Mouse (Mus musculus) limb, embryonic 14.5 days (tissue): ENCODE results near the gene Tmem98. TPM values are rescaled to one million over a fixed set of nuclear protein-coding genes. Genes with fewer than 3 reads are reported as not detected.

Source experiments
- ATAC-seq: fragments of 200-750 bp; cut with Nextera tagmentation; 2 replicates; pipeline ENCODE4 v1.8.0; 2017; ENCODE audit warnings: low read depth, moderate number of reproducible peaks, moderate TSS enrichment; ENCODE audit not compliant: low FRiP score
- DNase-seq: peaks from one replicate; pipeline ENCODE4 v3.0.0-alpha.2; 2015; ENCODE audit warnings: low spot score
- H3K27ac ChIP-seq: fragments of 300-500 bp; sonication (generic); replicated peaks from 2 replicates; pipeline ENCODE4 v1.5.1; 2014; ENCODE audit warnings: low read depth, mild to moderate bottlenecking, low read length, moderate library complexity, mixed read lengths
- H3K27me3 ChIP-seq: fragments of 300-500 bp; sonication (generic); 2 replicates; pipeline ENCODE4 v1.6.1; 2014; ENCODE audit warnings: low read length, mixed read lengths; ENCODE audit not compliant: control insufficient read depth, insufficient read depth
- H3K36me3 ChIP-seq: fragments of 300-500 bp; sonication (generic); 2 replicates; pipeline ENCODE4 v1.6.1; 2014; ENCODE audit warnings: mild to moderate bottlenecking, low read length, moderate library complexity, mixed read lengths; ENCODE audit not compliant: control insufficient read depth, insufficient read depth
- H3K4me1 ChIP-seq: fragments of 300-500 bp; sonication (generic); 2 replicates; pipeline ENCODE4 v1.6.1; 2014; ENCODE audit warnings: antibody characterized with exemption, low read length, mixed read lengths; ENCODE audit not compliant: control insufficient read depth, insufficient read depth
- H3K4me2 ChIP-seq: fragments of 300-500 bp; sonication (generic); replicated peaks from 2 replicates; pipeline ENCODE4 v1.6.1; 2014; ENCODE audit warnings: low read depth, mild to moderate bottlenecking, low read length, moderate library complexity; ENCODE audit not compliant: severe bottlenecking
- H3K4me3 ChIP-seq: fragments of 300-500 bp; sonication (generic); replicated peaks from 2 replicates; pipeline ENCODE4 v1.5.1; 2014; ENCODE audit warnings: low read length
- H3K9ac ChIP-seq: fragments of 300-500 bp; sonication (generic); 2 replicates; pipeline ENCODE4 v1.6.1; 2014; ENCODE audit warnings: mild to moderate bottlenecking, low read depth, low read length, moderate library complexity; ENCODE audit not compliant: severe bottlenecking
- H3K9me3 ChIP-seq: fragments of 300-500 bp; sonication (generic); 2 replicates; pipeline ENCODE4 v1.6.1; 2016; ENCODE audit warnings: low read length; ENCODE audit not compliant: control insufficient read depth
- POLR2A ChIP-seq: fragments of 200-500 bp; IDR thresholded peaks from 2 replicates; pipeline ENCODE4 v1.8.0; 2012; ENCODE audit warnings: inconsistent platforms, mild to moderate bottlenecking, moderate library complexity, borderline replicate concordance; ENCODE audit not compliant: insufficient read depth, insufficient read length; ENCODE audit errors: extremely low read depth
- WGBS: fragments of 180-500 bp; shearing (Covaris S2); extraction: QIAGEN DNeasy Blood & Tissue Kit; methylation state at CpG from one replicate; pipeline ENCODE4 v1.1.7; 2014; 5-methylcytosine and 5-hydroxymethylcytosine counted together
- polyA plus RNA-seq, 2 experiments: library from polyadenylated mRNA; depleted of rRNA in 1 of 2; stranded (reverse) in 1 of 2; unstranded in 1 of 2; fragments of >200 nt; fragmentation: Nextera tagmentation in 1 of 2; extraction: Ambion mirVana in 1 of 2; gene quantifications; 2 replicates each; pipeline versions ENCODE4 v1.2.1 to v1.2.3; 2012 to 2014

Gene Tmem98
- polyA plus RNA-seq, 2 experiments: 59.2 to 68.4 TPM

DNA sequence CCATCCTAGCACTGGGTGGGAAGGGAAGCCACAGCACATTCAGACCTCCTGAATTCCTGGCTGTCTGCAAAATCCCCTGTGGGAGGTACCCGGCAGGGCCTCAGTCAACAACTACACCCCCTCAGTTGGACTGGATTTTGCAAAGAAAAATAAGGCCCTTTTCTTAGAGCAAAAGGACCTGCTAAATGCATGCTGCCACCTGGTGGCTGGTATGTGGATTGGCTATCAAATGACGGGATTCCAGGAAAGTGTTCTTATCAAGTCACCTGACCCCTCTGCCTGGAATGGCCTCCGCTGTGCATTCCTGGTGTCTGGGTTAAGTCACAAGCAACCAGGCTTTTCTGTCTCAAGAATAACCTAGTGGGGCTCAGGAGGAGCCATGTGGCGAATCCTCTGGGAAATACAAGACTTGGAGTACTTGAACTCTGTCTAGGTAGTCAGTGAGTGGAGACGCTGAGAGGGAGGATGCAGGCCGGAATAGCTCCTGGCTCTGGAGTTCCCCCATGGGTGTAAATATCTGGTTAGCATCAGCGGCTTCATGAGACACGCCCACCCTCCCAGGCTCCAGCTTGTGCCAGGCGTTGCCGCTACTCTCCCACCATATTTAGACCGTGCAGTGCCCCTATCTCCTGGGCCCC lies 8.2 kb downstream of the Tmem98 start:
- Histone ChIP-seq H3K9ac (no peak overlapping the region), H3K27ac (no peak overlapping the region), H3K4me3 (no peak overlapping the region), H3K36me3 (peaks cover 55% of the 10 kb centered on the region), H3K27me3 (no peaks in the 10 kb centered on the region), H3K4me2 (no peak overlapping the region), H3K4me1 (peaks cover 6% of the 10 kb centered on the region; the same call in 1 of the 2 replicates), H3K9me3 (no peaks in the 10 kb centered on the region)
- DNase-seq (peak; percentile 85), ATAC-seq (peak; percentile 62)
- 45% methylated on average over 11 of the region's 11 CpGs for WGBS
- no peak for TF ChIP-seq POLR2A

DNA sequence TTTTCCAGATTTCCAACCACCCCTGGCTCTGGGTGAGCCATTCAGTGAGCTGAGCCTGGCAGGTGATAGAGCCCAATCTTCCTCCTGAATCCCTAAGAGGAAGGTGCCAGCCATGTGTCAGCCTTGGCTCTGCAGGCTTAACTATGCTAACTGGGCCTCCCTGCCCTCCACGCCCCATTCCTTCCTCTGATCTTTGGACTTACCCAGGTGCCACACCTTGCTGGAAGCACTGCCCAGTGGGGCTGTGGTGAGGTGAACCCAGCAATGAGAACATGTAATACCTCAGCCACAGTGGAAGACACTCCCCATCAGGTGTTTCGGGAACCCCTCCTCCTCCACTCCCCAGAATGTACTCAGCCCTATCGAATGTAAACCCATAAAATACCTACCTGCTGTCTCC lies 10.1 kb downstream of the Tmem98 start:
- WGBS: 74% methylated on average over 3 of the region's 3 CpGs
- peaks cover 38% of the 10 kb centered on the region for H3K36me3 ChIP-seq

DNA sequence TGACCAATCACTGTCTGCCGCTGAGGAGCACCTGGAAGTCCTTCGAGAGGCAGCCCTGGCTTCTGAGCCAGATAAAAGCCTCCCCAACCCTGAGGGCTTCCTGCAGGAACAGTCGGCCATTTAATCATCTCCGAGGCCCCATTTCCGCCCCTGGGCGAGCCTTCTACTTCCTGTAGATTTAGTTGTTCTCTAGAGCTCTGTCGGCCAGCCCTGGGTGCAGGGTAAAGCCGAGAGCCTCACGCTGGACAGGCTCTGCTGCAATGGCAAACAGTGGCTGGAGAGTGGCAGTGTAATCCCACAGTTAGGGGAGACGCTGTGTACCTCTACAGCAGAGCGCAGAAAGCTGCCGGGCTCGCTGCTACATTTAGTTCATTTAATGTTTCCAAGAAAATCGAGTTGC lies 11.3 kb downstream of the Tmem98 start:
- Histone ChIP-seq H3K9me3 (no peaks in the 10 kb centered on the region), H3K27me3 (no peaks in the 10 kb centered on the region), H3K4me1 (peaks cover 6% of the 10 kb centered on the region; the same call in 1 of the 2 replicates), H3K9ac (no peak overlapping the region), H3K36me3 (peaks cover 26% of the 10 kb centered on the region), H3K4me2 (no peak overlapping the region), H3K27ac (no peak overlapping the region; the same call in 1 of the 2 replicates), H3K4me3 (no peak overlapping the region)
- TF ChIP-seq POLR2A: no peak
- no peak for ATAC-seq
- no peak for DNase-seq
- 42% methylated on average over 14 of the region's 14 CpGs for WGBS

More for the DNA sequence above, 10.1 kb downstream of the Tmem98 start:
- TF ChIP-seq POLR2A: no peak
- Histone ChIP-seq H3K9ac (no peak overlapping the region), H3K27ac (no peak overlapping the region), H3K4me1 (peaks cover 6% of the 10 kb centered on the region; the same call in 1 of the 2 replicates), H3K9me3 (no peaks in the 10 kb centered on the region), H3K4me2 (no peak overlapping the region), H3K4me3 (no peak overlapping the region), H3K27me3 (no peaks in the 10 kb centered on the region)
- ATAC-seq (no peak), DNase-seq (no peak)

DNA sequence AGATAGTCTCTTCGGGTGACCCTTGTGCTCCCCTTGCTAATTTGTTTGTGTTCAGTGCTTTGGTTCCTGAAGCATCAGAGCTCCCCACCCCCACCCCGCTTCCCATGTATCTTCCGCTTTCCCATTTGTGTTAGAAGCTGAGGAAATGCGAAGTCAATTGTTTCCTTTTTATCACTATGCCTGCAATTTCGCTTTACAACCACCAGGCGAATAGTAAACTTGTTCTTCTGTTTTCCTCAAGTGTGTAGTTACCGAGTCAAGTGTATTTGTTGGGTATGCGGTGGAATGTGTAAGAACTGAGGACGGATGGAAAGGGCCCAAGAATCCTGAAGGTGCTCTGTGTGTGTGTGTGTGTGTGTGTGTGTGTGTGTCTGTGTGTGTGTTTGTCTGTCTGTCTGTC lies 11.8 kb downstream of the Tmem98 start:
- no peak overlapping the region for H3K4me3 ChIP-seq
- peaks cover 6% of the 10 kb centered on the region; the same call in 1 of the 2 replicates for H3K4me1 ChIP-seq
- TF ChIP-seq POLR2A: no peak
- ATAC-seq (no peak), DNase-seq (no peak)
- H3K36me3 ChIP-seq: peaks cover 21% of the 10 kb centered on the region
- no peaks in the 10 kb centered on the region for H3K9me3 ChIP-seq
- 79% methylated on average over 9 of the region's 9 CpGs for WGBS
- no peak overlapping the region for H3K4me2 ChIP-seq
- no peak overlapping the region for H3K9ac ChIP-seq
- H3K27ac ChIP-seq: no peak overlapping the region
- H3K27me3 ChIP-seq: no peaks in the 10 kb centered on the region

- DNase-seq (no peak), ATAC-seq (no peak)
- no peak overlapping the region for H3K4me3 ChIP-seq
- H3K27ac ChIP-seq: no peak overlapping the region
- H3K9ac ChIP-seq: no peak overlapping the region
- WGBS: 80% methylated on average over 2 of the region's 2 CpGs
- no peaks in the 10 kb centered on the region for H3K36me3 ChIP-seq
- H3K27me3 ChIP-seq: no peaks in the 10 kb centered on the region
- no peak for TF ChIP-seq POLR2A
- no peaks in the 10 kb centered on the region for H3K9me3 ChIP-seq
- no peaks in the 10 kb centered on the region for H3K4me1 ChIP-seq
- no peak overlapping the region for H3K4me2 ChIP-seq
Measured at GRCm38 (mm10) chr11:80835395-80835794, 25.4 kb downstream of the Tmem98 start.

DNA sequence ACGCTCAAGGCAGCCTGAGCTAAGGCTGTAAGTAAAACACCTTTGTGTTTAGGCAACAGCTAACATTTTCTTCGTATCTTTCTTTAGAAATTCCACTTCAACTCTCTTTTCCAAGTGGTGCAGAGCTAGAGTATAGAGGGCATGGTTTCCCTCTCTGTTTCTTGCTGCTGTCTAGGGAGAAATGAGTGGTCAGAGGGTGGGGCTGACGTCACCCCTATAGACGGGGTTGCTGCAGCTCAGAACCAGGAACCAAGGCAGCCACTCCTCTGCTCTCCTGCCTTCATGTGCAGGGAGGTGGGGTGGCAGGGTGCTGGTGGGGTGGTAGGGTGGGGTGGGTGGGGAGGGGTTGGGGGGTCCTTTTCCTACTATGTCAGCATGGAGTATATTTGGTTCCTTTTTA lies 25.9 kb downstream of the Tmem98 start:
- no peak for TF ChIP-seq POLR2A

More for the DNA sequence above, 25.9 kb downstream of the Tmem98 start:
- Histone ChIP-seq H3K27ac (no peak overlapping the region), H3K4me3 (no peak overlapping the region), H3K4me1 (no peaks in the 10 kb centered on the region), H3K9ac (no peak overlapping the region), H3K9me3 (no peaks in the 10 kb centered on the region), H3K36me3 (no peaks in the 10 kb centered on the region), H3K4me2 (no peak overlapping the region), H3K27me3 (no peaks in the 10 kb centered on the region)
- no peak for ATAC-seq
- DNase-seq: no peak
- 59% methylated on average over 4 of the region's 4 CpGs for WGBS
